Mouse (Mus musculus) spleen, postnatal 4 days (tissue): ENCODE results near the gene Macrod2.

Experiments
- DNase-seq, 2 experiments: peaks; one replicate each; pipeline ENCODE4 v3.0.0; 2022; ENCODE audit warnings: low spot score in 2 of 2

Gene Macrod2

DNA sequence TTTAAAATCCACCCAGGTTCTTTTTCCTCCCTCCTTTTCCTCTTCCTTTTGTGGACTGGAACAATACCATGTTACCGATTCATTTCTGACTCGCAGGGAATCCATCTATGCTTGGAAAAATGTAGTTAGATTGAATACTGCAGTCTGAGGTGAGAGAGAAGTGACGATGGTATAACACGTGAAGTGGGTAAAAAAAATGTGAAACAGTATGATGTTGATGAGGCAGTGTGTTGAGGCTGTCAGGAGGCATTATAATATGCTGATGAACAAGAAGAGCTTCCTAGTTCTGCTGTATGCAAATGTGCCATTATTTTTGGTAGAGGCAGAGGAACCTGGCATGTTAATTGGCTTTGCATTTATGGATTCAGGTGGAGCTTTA is 662.3 kb downstream of the Macrod2 start:
- no peak for DNase-seq

DNA sequence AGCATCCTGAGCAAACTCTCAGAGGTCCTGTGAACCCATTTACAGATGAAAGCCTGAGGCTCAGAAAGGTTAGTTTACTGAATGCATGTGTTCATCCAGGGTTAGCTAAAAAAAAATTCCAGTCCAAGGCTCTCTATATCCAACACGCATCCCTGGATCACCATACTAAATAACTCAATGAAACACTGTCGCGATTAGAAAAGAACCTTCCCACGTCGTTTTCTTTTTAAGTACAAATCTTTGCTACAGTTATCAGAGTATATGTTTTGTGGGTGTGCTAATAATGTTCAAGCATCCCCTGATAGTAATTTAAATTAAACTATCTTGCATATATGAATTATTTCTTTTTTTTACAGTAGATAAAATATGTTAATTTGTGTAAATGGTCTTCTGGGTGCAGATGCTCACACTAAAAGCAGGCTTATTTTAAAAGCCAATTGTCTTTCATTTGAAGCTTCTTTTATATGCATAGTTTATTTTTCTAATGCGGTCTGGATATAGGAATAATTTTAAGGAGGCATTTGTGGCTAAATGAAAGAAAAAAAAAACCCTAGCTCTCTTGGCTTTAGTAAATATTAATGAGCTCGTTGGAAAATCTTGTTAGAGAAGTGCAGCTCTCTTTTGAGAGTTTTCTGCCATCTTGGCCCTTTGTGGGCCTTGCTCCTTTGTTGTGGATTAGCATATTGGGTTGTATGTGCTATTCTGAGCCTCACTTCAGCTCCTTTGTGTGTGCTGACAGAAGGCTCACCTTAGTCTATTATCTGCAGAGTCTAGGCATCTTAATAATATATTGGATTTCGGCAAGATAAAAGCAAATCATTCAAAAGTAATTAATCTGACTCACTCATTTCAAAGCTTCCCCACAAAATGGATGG is 679.1 kb downstream of the Macrod2 start:
- DNase-seq = no peak

DNA sequence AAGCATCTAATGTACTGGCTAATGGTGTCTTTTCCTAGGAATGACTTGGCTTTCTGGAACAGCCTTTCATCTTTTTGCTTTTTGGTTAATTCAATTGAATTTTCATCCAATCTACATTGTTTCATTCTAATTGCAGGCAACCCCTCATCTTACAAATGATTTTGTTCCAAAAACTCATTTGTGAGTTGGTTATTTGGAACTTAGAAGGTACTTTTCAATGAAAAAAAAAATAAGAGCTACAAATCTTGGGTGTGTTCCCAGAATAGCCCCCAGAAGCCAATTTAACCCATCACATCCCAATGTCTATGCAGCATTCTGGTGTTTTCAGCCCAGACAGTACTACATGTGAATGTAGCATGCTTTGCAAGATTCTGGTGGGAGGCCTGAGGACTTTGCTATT is 683.1 kb downstream of the Macrod2 start:
- DNase-seq = no peak

DNA sequence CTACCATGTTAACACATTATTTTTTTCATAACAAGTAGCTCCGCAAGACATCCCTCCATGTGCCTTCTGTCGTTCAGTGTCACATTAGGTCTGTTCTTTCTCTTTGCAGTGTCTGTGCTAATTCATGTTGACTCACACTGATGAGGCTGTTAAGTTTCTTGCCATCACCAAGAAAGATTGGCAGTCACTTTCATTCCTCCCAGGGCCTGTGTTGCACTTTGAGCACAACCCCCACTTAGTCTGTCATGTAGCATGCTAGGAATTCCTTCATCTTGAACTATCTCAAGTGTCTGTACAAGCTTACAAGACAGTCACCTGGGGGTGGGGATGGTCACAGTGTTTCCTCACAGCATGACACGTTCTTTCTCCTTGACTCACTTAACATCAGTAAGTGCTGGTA is 696.2 kb downstream of the Macrod2 start:
- no peak for DNase-seq

DNA sequence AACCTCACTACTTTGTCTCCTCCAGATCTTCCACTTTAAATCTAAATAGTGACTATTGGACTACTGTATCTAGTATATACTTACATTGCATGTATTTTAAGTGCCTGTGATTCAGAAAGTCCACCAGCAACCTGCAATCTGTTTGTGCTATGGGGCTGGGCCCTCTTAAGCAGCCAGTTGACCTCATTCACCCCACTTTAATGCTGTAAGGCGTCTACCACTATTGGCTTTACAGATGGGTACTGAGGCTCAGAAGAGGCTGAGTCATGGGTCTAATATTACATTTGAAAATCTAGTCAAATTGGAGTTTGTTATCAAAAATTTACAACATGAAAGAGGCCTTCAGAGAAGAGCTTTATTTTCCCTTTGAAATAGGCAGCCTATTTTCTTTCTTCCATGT is 722.5 kb downstream of the Macrod2 start:
- DNase-seq = no peak

DNA sequence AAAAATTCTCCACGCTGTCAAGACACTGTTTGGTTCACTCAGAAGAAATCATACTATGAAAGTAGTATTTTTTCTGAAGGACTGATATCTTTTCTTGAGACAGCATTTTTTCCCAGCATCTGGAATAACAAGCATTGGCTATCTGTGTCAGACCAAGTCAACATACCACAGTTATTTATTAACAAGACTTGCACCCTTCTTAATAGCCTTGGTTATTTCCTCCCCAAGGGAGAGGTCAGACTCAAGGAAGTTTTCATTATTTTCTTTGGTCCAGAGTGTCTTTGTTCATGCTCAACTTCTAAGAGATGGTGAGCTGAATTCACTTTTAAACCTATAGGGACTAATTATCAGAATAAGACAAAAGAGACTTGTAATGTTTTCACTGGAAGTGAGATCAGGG is 728.8 kb downstream of the Macrod2 start:
- no peak for DNase-seq

DNA sequence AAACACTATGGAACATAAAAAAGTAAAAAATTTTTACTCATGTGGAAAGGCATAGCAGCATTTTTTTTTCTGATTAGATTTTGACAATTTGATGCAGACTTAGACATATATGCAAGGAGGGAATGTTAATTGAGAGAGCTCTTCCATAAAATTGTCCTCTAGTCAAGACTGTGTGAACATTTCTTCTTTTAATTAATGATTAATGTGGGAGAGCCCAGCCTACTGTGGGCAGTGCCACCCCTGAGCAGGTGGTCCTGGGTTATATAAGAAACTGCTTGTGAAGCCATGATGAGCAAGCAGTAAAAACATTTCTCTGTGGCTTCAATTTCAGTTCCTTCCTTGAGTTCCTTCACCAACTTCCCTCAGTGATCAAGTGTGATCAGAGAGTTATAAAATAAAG is 730.5 kb downstream of the Macrod2 start:
- no peak for DNase-seq

DNA sequence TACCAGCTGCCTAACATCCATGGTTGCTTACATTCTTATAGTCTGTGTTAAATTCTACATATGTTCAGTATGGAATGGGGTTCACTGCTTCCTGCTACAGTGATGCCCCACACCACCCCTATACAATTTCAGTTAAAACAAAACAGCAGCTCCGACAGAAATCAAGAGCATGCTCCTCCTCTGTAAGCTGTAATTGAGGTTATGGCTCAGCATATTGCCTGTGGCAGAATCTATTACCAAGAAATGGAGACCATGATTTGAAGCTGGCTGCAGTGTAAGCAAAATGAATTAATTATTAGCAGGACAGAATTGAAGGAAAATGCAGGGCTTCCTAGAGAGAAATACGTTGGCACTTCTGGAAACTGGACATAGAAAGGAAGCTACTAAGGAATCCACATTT is 747.2 kb downstream of the Macrod2 start:
- DNase-seq = no peak

DNA sequence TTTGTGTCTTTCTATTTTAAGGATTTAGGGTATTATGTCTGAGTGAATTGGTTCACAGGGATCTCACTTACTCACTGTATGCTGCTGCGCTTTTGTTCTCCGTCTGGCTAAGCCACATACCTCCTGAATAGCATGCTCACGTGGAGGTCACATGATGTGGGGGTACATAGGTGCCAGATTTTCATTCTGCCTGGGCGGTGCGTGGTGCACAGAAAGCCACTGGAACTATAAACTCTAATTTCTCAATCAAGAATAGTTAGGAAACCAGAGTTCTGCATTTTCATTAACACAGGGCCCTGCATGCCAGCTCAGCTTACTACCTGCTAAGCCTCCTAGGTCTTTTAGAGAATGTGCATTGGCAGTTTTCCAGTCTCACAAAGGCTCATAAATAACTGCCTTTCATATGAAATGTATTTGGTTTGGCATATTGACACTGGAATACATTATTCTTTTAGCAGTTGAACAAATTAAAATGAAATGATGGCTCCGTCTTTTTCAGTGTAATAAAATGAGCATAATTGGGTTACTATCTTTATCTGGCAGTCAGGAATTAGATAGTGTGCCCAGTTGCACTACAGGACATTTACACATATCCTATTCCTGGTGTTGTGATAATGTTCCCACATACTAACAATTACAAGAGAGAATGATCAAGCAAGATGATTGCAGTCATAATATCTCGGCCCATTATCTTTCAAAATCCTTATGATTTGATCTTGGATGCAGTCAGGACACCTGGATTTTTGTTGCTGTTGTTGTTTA is 757.1 kb downstream of the Macrod2 start:
- no peak for DNase-seq

DNA sequence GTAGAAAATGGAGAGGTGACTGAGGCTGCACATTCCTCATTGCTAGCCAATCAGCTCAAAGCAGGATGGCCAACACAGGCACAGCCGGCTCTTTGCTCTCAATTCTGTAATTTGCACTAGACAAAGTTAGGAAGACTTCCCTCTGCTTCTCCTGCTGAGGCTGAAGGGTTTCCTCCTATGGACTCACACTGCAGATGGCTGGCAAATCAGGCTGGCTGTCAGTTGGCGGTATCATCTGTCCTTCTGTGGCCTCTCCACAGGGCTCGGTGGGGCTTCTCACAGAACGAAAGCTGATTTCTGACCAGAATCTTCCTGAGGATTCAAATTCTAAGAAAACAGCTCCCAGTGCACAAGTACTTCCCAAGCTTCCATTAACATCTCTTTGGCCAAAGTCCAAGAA is 760.9 kb downstream of the Macrod2 start:
- DNase-seq = no peak

DNA sequence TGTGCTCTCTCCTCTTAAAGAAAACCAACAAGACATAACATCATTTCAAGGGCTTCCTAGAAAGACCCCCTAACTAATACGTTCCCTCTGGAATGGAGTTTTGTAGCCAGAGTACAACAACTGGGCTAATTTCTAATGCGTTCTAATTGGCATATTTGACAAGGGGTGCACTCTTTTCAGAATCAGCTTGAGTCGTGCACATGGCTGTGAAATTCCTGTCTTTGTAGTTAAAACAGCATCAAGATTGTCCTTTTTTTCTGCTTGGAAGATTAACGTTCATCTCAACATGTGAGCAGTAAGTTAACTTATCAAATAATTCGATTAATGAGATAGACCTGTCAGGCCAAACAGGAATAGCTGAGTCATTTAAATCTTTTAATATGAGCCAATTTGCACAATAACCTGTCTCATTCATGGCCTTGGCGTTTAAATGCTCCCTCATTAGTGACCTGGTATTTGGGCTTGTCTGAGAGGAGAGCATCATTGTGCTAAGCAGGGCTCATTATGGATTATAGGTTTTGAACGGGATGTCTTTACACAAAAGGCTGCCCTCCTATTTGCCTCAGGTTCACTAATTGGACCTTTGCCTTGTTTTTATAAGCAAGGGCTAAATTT is 762.0 kb downstream of the Macrod2 start:
- no peak for DNase-seq

DNA sequence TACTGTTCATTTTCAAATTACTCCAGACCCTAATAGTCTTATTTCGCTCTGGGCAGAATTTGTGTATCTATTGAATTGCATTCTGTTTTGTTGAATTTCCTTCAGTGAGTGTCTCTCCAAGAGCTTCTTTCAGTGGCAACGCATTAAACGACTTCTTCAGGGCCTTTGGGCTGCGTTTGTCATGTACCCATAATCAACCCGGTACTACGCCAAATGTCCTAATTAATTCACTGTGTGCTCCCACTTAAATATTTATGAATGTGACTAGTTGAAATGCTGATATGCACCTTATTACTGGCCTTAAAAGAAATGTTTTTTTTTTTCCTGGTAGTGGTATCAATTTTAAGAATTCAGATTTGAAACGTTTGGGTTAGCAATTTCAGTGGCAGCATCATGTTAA is 763.1 kb downstream of the Macrod2 start:
- no peak for DNase-seq

DNA sequence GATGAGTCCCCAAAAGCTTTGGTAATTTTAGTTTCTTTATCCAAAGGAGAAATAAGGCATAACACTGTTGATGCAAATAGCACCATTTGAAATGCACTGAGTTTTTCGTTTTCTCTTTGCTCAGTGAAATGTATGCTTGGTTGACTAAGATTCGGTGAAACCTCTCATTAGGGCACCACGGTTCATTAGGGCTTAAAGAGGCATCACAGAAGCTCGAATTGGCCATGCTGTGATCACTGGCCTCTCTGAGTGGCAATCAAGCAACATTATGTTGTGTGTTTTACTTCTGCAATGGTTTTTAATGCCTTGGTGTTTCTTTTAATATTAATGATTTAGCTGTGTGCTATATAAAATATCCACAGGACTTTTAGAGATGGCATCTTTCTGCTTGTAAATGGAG is 768.8 kb downstream of the Macrod2 start:
- no peak for DNase-seq

DNA sequence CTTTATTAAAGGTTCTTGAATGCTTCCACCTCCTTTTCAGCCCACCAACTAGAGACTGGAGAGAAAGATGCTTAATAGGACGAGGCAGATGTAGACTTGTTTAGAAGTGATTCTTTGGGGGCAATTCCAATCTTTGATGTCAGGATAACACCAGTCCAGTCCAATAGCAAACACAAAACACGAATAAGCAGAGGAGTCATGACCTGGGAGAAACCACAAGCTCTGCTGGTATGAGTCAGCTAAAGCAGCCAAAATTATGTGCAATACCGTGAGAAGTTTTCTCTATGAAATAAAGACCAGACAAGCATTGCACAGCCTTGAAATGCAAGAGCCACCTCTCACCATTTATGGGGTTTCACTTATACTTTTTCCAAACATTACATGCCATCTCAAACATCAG is 774.5 kb downstream of the Macrod2 start:
- no peak for DNase-seq

DNA sequence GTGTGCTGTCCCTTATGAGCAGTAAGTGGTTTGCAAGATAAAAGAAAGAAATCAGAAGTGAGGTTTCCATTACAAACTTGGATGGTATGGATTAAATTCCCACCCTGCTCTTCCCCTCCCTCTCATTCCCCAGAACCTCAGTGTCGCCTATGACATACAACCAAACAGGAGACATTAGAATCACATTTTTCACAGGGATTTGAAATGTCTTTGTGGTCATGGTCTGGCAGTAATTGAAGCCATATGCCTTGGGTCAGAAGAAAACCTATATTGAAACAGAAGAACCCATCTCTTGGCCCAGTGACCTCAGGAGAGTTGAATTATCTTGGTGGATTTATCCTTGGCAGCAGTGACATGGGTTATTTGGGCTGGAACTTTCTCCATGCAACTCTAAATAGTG is 778.1 kb downstream of the Macrod2 start:
- no peak for DNase-seq

DNA sequence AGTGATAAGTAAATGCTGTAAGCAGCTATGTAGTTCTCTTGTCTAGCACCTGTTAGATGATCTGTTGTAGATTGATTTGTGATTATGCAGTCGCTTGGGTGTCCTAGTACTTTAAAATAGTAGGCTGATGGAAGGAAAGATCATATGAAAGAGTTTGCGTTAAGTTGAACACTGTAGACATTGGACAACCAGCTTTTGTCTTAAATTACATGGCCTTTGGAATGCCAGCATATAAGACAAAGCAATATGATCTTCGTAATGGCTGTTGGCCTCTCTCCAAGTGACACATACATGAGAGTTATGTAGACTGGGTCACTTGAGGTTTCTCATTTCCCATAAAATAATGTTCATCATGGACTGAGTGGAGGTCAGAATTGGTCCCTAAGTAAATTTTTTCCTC is 778.5 kb downstream of the Macrod2 start:
- DNase-seq = no peak

DNA sequence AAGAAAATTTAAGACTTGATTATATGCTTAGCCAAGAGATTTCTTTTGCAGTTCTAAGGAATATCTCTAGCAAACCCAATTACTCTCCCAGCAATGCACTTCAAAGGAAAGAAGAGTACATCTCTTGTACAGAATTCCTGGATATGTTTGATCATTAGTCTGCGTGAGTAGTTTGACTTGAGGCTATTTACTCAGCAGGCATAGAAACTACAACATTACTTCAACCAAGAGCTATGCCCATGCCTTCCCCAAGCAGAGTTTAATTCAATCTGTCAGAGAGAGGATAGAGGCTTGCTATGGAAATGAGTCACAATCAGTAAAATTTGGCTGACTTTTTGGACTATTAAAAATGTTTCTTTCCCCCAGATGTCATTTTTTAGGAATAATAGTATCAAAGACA is 785.5 kb downstream of the Macrod2 start:
- no peak for DNase-seq

DNA sequence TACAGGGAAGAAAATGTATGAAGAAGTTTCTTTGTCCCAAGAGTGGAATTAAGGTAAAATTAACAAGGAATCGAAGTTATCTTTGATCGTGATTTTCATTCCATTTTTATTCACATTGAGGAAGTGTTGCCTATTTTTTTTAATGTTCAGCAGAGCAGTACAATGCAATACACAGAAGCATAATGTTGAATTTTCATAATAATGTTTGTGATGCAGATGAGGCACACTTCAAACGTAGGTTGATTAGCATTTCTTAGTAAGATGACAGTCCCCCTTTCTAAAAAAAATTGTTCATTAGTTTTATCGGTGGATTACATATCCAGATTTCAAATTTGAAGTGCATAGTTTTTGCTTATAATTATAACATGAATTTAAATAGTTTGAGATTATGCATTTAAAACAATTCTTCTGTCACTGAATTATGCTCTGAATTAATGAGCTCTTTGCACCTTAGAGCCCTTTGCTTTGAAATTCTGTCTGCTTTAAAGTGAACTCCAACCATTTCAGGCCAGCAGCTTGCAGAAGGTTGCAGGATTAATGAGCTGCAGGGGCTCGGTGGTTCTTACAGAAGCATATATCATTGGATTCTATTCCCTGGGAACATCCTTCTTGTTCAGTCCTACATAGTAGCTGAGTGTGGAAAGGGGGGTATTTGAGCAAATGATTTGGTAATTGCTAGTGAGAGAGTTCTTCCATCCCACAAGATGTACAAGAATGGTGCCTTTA is 787.1 kb downstream of the Macrod2 start:
- no peak for DNase-seq

DNA sequence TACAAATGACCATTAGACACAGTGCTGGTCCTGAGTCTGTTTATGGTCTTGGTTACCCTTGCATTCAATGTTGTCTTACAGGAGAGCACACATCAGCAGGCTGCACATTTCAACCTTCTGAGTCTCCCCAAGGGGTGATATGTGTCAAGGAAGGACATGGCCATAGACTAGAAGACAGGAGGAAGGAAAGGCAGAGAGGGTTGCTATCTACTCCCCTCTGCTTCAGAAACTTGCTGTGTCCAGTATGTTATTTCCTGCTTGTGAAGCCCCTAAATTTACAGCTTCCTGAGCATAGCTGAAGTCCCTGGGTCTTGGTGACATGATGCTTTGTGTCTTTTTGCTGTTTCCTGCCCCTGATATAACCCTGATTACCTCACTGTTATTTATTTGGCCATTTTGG is 799.4 kb downstream of the Macrod2 start:
- DNase-seq = no peak

DNA sequence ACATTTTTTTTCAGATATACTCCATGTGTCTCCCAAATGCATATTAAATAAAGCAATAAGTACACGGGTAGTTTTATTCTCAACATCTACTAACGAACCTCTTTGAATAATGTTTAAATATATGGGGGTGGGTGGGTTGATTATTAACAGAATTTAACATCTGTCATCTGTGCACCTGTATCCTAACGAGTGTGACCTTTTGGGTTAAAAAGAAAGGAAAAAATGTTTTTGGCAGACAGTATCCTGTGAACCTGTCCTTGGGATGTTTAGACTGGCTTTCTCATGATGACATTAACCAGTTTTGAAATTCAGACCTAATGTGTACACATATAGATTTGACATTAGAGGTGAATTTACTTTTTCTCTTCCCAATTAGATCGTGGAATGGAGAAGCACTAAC is 805.4 kb downstream of the Macrod2 start:
- no peak for DNase-seq

DNA sequence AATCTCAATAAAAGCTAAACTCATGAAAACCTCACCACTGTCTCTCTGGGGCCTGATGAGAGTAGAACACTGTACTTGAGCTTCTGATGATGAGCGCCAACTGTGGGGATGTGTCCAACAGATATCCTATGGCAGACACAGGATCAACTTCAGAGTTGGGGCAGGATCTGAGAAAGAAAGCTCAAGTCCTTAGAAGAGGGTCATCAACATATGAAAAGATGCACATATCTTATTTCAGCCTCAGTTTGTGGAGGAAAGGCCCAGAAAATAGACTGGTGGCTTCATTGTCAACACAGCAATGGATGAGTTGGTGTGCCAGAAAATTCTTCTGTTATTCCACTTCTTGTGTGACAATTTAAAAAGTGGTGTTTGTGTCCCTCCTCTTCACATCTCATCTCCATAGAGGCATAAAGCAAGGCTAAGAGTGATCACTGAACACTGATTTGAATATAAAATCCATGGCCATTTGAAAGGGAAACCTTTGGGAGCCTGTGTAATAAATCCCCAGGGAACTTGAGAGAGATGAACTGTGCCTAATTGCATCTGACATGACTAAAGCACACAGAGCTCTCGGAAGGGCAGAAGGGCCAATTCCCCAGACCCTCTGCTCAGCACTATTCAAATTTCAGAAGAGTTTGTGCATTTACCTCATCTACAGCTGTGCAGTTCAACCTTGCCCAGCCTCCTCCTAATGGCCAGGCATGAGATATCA is 806.4 kb downstream of the Macrod2 start:
- DNase-seq = no peak

DNA sequence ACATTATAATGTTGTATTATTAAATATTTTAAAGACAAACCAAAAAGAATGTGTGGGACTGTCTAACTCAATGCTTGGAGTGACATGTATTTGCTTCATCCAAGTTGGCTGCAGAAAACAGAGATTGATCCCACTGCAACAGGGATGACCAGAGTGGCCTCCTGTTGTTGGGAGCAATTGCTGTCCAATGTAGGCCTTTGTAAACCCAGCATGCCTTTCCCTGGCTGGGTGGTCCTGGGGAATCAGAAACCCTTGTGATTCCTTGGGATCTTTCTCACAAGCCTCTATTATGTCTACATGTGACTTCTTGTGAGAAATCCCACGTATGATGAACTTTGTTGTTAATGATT is 806.9 kb downstream of the Macrod2 start:
- no peak for DNase-seq
